Mouse (Mus musculus): Measurements from ENCODE around the gene Akap7. TPM values are rescaled to one million over a fixed set of nuclear protein-coding genes. Genes with fewer than 3 reads are reported as not detected.

The Akap7 gene
- total RNA-seq, 2 experiments from 2014 or later, result 10.9 to 23.1 TPM

DNA sequence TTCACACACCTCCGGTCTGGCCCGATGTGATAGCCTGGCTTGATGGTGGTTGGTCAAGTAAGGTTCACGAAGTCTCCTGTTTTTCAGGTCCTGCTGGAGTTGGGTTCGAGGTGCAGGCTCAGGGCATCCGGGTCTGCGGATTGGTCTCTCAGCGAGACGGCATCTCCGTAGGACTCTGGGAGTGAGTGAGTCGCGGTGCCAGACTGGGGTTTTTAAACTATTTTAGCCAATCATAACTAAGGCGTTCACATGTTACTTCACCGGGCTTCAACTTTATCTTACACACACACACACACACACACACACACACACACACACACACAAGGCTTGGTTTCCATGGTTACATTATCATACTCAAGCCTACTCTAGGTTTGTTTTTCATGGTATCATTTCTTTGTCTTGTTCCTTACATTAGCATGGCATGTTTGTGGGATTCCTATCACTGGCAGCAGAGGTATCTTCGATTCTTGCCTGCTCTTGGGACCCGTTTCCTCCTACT, 8.6 kb downstream of the Akap7 start:
- no peak for ATAC-seq (replicated peaks; ENCODE audit: poor library complexity, severe bottlenecking)

DNA sequence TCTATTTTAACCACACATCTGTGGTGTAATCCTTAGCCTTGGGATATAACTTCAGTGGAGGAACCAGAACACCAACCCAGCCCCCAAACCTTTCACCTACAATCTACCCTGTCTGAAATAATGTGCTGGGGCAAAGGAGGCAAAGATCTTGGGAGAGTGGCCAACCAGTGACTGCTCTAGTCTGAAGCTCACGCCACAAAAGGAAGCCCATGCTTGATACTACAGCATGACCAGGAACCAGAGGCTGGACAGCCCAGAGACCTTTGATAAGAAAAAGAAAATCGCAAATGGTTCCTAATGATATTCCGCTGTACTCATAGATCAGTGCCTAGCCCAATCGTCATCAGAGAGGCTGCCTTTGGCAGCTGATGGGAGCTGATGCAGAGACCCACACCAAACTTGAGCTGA, 9.4 kb downstream of the Akap7 start:
- peak; percentile 8 for ATAC-seq (replicated peaks; ENCODE audit: poor library complexity, severe bottlenecking)

DNA sequence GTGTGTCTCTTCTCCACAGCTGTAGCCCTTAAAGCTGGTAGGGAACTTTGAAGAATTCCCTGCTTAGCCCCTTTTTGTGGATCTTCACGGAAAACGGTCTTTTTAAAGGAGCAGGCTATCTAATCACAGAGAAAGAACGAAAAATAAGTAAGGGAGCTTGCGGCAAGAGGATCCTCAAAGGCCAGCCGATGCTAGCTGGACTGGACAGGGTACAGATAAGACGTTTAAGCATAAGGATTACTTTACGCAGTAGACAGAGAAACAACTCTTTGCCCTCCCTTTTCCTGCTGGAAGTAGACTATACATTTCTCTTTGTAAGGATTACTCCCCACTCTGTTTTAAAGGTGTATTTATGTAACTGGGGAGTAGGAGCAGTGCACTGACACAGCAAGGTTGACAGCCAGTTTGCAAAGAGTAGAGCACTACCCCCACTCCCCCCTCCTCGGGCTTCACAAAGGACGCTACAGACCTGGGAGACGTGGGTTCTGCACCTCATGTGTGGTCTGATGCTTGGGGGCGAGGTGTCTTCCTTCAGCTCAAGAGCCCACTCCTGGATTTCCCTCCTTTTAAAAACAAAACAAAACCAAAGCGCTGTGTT, 9.9 kb downstream of the Akap7 start:
- peak; percentile 3; the same call in 1 of the 2 replicates for ATAC-seq (replicated peaks; ENCODE audit: poor library complexity, severe bottlenecking)

DNA sequence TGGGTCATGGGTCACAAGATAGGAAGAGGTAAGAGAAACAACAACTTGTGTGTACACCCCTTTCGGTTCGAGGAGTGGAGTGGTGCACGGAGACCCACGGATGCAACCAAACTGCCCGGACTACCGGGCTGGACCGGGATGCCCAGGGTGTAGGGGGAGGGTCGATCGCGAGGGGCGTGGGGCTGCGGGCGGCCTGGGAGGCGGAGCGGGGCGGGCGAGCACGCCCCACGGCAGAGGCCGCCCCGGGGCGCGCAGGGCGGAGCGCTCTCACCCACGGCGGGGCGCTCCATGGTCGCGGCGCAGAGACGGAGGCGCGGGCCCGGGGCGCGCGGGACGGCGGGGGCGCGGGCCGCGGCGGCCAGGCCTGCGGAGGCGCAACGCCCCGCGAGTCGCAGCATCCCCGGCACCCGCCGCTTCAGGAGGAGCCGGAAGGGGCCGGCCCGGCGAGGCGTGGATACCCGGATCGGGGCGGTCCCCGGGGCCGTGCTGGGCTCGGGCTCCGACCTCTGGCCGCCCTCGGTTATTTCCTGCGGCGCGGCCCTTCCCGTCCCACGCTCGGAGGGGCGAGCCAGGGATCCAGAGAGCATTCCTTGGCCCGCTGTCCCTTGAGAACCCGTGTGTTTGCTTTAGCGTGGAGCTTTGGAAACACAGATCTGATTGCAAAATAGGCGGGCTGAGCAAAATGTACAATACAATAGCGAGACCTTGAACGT, 10.9 kb downstream of the Akap7 start:
- ATAC-seq (replicated peaks; ENCODE audit: poor library complexity, severe bottlenecking), result peak; percentile 77

DNA sequence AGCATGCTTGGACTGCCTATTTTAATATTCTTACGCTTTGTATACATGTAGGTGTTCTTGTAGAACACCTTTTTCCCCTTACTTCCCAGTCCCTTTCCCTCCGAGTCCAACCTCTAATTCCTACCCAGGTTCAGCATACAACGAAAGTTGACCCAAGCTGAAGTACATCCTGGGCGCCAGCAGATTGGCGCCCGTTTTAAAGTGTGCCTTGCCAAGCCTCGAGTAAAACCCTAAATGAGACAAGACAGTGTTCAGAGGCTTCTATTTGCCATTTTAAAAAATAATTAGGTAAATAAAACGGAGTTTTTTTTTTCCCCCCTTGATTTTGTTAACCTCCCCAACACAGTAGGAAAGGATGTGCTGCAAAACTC, 11.4 kb downstream of the Akap7 start:
- ATAC-seq (replicated peaks; ENCODE audit: poor library complexity, severe bottlenecking), result no peak

DNA sequence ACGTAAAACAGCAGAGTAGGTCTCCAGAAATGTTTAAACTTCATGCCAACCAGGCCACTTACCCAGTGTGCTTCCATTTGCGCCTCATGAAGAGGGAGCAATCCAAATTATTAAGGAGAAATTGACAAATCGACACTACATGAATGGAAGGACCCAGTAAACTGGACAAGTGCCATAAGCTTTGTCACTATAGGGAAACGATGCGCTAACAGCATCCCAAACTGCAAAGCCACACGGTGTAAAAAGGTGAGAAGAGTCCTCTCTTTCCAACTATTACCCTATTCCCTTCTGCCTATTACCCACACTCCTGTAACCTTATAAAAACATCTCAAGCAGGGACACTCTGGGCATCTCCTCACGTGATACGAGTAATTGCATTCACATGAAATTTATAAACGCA, 11.8 kb downstream of the Akap7 start:
- ATAC-seq (replicated peaks; ENCODE audit: poor library complexity, severe bottlenecking), result no peak

DNA sequence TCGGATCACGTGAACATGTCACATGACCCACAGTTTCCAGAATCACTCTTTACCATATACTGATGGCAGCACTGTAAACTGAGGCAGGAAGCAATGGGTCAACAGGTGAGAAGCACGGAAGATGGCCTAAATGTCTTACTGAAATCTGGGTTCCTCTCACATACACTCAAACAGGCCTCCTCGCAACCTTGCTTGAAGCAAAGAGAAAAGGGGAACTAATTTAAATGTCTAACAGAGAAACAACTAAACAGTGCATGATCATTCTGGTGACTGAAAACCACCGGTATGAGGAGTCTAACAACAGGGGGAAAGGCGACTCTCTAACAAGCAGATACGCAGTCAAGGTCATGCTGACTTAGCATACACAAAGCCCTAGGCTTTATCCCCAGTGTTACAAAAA, 12.7 kb downstream of the Akap7 start:
- ATAC-seq (replicated peaks; ENCODE audit: poor library complexity, severe bottlenecking), result peak; percentile 40

DNA sequence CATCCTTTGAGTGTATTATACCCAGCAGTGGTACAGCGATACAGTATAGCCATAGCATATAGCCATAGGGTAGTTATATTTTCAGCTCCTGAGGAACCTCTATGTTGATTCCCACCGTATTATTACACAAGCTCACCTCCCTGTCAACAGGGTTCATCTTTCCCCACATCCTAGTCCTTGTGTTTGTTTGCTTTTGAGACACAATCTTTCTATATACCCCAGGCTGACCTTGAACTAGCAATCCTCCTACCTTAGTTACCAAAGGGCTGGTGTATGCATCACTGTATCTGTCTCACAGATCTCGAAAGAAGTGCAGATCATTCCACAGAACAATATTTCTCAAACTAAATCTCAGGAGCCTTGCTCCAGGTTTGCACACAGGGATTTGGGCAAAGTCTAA, 13.9 kb downstream of the Akap7 start:
- no peak for ATAC-seq (replicated peaks; ENCODE audit: poor library complexity, severe bottlenecking)

DNA sequence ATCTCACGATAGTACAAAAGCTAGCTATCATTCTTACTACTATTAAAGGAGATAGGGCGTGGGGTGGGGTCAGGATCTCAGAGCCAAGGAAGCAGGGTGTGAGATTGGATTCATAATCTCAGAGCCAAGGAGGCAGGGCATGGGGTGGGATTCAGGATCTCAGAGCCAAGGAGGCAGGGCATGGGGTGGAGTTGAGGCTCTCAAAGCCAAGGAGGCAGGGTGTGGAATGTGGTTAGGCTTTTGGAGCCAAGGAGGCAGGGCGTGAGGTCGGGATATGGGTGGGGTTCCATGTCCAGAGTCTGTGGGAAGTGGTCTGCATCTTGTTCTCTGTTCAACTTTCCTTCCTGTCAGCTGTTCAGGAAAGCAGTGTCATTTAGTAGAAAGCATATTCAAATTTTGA, 16.6 kb downstream of the Akap7 start:
- peak; percentile 26; the same call in 1 of the 2 replicates for ATAC-seq (replicated peaks; ENCODE audit: poor library complexity, severe bottlenecking)

DNA sequence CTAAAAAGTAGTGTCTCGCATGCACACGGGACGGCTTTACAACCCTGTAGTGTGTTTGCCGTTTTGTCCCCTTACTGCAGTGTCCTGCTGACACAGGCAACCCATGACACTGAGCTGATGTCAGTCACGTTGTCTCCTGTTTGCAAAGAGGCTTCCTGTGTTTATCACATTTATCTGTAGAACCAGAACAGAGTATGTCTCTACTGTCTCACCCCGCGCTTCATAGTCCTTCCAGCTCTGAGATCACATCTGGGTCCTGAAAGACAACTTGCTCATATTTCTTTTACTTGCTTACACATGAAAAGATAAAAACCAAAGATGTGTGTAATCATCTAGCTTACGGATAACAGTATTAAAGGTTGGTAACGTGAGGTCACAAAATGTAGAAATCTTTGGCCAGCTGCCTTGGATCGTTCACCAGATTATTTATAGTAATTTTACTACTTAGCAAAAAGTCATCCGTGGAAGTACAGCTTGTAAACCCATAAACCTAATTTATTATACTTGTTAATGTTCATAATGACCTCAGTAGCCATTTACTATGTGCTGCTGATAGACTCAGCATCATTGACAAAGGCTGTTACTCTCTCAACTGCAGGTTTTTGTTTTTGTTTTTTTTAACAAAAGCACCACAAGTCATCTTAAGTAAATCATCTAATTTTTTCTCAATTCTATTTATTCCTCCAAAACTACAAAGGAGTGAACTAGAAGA, 22.4 kb downstream of the Akap7 start:
- ATAC-seq (replicated peaks; ENCODE audit: poor library complexity, severe bottlenecking), result no peak

DNA sequence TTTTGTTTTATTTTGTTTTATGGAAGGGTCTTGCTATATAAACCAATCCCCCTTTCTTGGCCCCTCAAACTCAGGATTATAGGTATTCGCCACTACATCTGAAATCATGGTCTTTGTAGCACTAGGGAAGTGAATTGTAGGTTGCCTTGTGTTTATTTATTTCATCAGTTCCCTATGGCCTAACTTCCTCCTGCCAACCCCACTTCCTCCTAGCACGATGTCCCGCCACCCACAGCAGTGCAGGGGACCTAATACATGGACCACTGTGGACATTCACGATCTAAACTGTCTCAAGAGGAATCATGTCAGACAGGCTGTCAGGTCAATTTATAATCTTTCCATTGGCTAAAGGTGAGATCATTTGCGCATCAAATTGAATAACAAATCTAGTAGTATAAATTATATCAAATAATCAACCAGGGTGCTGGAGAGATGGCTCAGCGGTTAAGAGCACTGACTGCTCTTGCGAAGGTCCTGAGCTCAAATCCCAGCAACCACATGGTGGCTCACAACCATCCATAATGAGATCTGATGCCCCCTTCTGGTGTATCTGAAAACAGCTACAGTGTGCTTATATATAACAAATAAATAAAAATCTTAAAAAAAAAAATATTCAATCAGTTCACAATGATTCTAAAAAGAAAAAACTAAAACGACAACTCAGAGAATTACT, 23.1 kb downstream of the Akap7 start:
- peak; percentile 100 for ATAC-seq (replicated peaks; ENCODE audit: poor library complexity, severe bottlenecking)

DNA sequence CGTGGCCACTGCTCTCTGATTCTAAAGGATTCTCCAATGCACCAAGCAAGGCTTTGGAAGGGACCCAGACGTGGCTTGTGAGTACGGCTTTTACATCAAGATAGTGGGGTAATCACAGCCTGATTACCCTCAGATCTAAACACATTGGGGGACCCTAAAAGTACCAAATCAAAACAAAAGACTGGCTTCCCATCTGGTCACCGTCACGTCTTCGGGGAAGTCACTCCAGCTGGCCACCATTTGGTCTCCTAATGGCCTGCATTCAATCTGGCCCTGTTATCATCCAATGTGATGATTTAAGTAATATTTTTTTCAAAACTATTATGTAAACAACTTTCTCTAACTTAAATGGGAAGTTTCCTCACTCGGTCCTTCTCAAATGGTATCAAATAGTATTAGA, 24.3 kb downstream of the Akap7 start:
- no peak for ATAC-seq (replicated peaks; ENCODE audit: poor library complexity, severe bottlenecking)

DNA sequence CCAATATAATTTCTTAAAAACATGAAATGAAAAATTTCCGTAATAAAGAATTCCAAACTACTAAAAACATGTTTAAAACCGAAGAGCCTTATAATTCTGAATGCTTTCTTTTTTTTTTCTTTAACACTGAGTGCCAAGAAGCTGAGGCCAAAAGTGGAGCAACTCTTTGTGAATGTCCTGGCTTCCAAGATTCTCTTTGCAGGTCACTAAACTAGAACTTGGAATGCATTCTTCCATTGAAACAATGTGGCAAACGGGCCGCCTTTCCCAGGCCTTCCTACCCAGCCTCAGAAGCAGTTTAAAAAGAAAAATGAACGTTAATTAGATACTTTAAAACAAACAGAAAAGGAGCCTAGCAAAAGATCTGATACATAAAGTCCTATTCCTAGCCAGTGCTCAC, 27.5 kb downstream of the Akap7 start:
- ATAC-seq (replicated peaks; ENCODE audit: poor library complexity, severe bottlenecking), result no peak

DNA sequence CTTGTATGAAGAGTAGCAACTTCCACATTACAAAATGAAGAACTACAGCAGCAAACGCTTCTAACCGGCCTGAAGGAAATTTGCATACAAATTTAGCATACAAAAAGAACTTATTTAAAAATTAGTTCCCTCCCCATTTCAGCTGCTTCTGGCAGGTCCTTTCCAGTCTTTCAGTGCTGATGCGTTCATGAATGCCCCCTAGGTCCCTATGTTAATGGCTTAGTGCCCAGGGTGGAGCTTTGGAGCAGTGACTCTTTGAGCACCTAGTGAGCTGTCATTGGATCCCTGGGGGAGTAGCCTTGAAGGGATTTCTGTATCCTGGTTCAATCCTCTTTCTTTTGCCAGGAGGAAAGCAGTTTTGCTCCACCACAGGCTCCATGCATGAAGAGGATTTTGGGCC, 28.3 kb downstream of the Akap7 start:
- ATAC-seq (replicated peaks; ENCODE audit: poor library complexity, severe bottlenecking), result no peak

DNA sequence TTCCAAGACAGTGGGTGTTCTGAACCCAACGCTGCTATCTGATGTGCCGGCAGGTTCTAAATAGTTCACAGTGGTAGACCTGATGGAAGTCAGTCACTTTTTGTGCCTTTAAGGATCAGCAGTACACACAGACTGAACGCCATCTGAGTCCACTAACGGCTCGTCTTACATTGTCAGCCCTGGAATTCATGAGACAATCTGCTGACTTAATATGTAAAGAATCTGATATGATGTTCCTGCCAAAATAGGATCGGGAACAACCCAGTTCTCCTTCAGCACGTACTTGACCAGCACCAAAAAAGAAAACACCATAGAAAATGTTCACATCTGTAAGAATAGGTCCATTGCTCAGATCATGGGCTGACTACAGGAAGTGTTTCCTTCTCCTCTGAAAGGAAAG, 32.2 kb downstream of the Akap7 start:
- no peak for ATAC-seq (replicated peaks; ENCODE audit: poor library complexity, severe bottlenecking)

DNA sequence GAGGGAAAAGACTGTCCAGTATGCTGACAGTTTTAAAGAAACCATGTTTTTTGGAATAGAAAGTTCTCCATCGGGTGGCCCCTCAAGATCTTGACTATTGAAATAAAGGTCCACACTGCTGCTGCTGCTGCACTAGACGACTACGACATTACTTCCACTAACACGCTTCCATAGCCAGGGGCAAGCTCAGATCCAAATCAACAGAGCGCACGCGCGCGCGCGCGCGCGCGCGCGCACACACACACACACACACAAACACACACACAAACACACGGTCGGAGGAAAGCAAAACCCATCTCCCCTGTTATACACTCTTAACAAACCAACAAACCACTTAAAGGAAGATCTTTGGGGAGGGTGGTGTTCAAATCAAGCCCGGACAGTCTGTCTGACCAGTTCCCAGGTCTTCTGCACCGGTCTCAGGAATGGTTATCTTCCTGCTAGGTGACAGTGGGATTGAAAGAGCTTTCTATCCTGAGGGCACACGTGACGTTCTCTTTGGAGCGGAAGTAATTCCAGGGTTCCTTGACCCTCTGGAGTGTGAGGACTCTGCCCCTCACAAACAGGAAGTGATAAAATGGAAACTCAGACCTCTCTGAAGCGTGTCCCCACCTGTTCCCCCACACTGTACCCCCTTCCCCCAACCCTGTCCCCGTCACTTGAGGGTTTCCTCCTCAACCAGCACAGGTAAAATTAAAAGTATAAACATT, 32.9 kb downstream of the Akap7 start:
- no peak for ATAC-seq (replicated peaks; ENCODE audit: poor library complexity, severe bottlenecking)

DNA sequence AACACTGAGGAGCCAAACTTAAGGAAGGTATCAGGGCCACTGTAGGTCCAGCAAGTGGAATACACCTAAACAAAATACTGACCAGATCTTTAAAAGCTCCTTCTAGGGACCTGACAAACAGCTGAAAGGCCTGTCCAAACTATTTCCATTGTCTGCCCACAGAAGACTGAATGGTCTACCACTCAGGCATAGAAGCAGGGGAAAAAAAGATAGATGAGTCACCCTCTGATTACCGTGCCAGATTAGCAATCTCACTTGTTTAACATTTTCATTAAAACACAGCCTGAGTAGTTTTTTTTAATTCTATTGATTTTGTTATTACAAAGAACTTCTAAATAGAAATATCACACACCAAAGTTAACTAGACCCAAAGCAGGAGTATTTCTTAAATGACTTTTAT, 33.9 kb downstream of the Akap7 start:
- ATAC-seq (replicated peaks; ENCODE audit: poor library complexity, severe bottlenecking), result no peak

DNA sequence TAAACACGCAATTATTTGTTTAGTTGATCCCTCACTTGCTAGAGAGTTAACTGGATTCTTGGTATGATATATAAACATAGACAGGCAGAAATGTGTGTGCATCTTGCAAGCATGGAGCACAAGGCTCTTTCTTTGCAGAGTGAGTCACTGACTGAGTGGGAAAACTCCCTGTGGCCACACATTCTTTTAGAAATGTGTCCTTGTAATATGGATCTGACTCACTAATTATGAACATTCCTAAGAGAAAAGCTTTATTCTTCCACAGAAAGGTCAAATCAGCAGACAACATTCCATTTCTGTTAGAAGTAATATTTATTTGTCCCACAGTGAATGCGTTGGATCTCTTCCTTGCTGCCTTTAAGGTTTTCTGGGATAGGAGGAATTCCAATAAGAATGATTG, 35.9 kb downstream of the Akap7 start:
- ATAC-seq (replicated peaks; ENCODE audit: poor library complexity, severe bottlenecking), result no peak

DNA sequence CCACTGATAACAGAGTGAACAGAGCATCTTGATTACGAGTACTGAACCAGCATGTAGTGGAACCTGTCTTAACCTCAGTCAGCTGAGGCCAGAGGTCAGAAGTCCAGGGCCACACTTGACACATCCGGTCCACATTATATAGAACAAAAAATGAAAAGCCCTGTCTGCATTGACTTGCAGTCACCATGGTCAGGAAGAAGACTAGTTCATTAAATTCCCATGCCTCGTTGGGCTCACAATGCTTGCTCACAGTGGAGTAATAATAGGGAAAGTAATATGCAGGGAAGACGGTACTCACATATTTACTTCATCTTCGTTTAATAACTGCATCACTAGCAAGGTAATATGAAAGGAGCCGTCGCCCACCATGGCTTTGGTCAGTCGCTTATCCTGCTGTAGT, 36.5 kb downstream of the Akap7 start:
- ATAC-seq (replicated peaks; ENCODE audit: poor library complexity, severe bottlenecking), result no peak

All from granulocyte monocyte progenitor cell, adult 5-6 weeks (primary cell).